Mouse (Mus musculus) lung, embryonic 16.5 days (tissue): ENCODE data around the gene Cd82. TPM values are rescaled to one million over a fixed set of nuclear protein-coding genes. Genes with fewer than 3 reads are reported as not detected.

Source experiments
- ATAC-seq: fragments of 200-750 bp; cut with Nextera tagmentation; 2 replicates; pipeline ENCODE4 v1.8.0; 2017; ENCODE audit warnings: low read depth, mild to moderate bottlenecking, moderate library complexity
- H3K27ac ChIP-seq: fragments of 300-500 bp; sonication (generic); 2 replicates; pipeline ENCODE4 v1.5.1; 2014; ENCODE audit warnings: mild to moderate bottlenecking, control low read depth, low read length
- H3K27me3 ChIP-seq: fragments of 300-500 bp; sonication (generic); 2 replicates; pipeline ENCODE4 v1.6.1; 2014; ENCODE audit warnings: low read depth, low read length, mixed read lengths; ENCODE audit not compliant: control insufficient read depth, insufficient read depth
- H3K36me3 ChIP-seq: fragments of 300-500 bp; sonication (generic); 2 replicates; pipeline ENCODE4 v1.6.1; 2014; ENCODE audit warnings: low read length; ENCODE audit not compliant: control insufficient read depth, insufficient read depth
- H3K4me1 ChIP-seq: fragments of 300-500 bp; sonication (generic); replicated peaks from 2 replicates; pipeline ENCODE4 v1.6.1; 2014; ENCODE audit warnings: low read length, mixed read lengths; ENCODE audit not compliant: control insufficient read depth, insufficient read depth
- H3K4me2 ChIP-seq: fragments of 300-500 bp; sonication (generic); 2 replicates; pipeline ENCODE4 v1.6.1; 2014; ENCODE audit warnings: low read depth, low read length, control low read depth
- H3K4me3 ChIP-seq: fragments of 300-500 bp; sonication (generic); 2 replicates; pipeline ENCODE4 v1.5.1; 2014; ENCODE audit warnings: mild to moderate bottlenecking, low read length, control low read depth
- H3K9ac ChIP-seq: fragments of 300-500 bp; sonication (generic); 2 replicates; pipeline ENCODE4 v1.6.1; 2014; ENCODE audit warnings: low read length, control low read depth
- H3K9me3 ChIP-seq: fragments of 300-500 bp; sonication (generic); 2 replicates; pipeline ENCODE4 v1.6.1; 2016; ENCODE audit warnings: low read length; ENCODE audit not compliant: control insufficient read depth
- WGBS: fragments of 180-500 bp; shearing (Covaris S2); extraction: QIAGEN DNeasy Blood & Tissue Kit; methylation state at CpG from one replicate; pipeline ENCODE4 v1.1.7; 2014; 5-methylcytosine and 5-hydroxymethylcytosine counted together
- polyA plus RNA-seq: library from polyadenylated mRNA; unstranded; fragments of >200 nt; fragmentation: Nextera tagmentation; extraction: Ambion mirVana; gene quantifications from 2 replicates; pipeline ENCODE4 v1.2.1, GENCODE M21; 2015

Cd82 gene
- polyA plus RNA-seq, 1 experiment from 2014 or later = 63.6 TPM

DNA sequence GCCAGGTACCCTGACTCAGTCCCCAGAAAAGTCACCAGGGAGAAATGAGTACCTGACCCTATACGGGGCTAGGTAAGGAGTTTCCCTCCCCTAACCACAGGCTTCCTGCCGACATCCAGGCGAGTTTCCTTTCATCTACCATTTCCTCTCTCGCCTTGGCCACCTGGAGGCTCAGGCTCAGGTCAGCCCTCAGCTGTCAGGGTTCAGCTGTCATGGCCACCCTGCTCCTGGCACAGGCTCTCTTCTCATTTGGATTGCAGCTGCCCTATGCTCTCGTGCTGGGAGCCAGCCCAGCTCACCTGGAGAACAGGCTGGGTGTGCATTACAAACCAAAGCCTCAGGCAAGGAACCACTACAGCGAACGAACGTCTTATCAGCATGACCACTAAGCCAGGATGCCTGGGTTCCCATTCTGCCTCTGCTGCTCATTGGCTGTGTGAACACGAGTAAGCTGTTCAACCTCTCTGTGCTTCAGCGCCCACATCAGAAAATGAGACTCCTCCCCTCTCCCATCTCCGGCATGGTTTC is 34.9 kb downstream of the Cd82 start:
- no peak overlapping the region for H3K4me2 ChIP-seq
- no peak for ATAC-seq
- 50% methylated on average over 11 of the region's 11 CpGs for WGBS
- no peaks in the 10 kb centered on the region for H3K27me3 ChIP-seq
- H3K9ac ChIP-seq = no peak overlapping the region
- no peak overlapping the region for H3K4me3 ChIP-seq
- no peak overlapping the region for H3K27ac ChIP-seq
- peaks cover 15% of the 10 kb centered on the region for H3K4me1 ChIP-seq
- H3K36me3 ChIP-seq = no peaks in the 10 kb centered on the region
- H3K9me3 ChIP-seq = no peaks in the 10 kb centered on the region

DNA sequence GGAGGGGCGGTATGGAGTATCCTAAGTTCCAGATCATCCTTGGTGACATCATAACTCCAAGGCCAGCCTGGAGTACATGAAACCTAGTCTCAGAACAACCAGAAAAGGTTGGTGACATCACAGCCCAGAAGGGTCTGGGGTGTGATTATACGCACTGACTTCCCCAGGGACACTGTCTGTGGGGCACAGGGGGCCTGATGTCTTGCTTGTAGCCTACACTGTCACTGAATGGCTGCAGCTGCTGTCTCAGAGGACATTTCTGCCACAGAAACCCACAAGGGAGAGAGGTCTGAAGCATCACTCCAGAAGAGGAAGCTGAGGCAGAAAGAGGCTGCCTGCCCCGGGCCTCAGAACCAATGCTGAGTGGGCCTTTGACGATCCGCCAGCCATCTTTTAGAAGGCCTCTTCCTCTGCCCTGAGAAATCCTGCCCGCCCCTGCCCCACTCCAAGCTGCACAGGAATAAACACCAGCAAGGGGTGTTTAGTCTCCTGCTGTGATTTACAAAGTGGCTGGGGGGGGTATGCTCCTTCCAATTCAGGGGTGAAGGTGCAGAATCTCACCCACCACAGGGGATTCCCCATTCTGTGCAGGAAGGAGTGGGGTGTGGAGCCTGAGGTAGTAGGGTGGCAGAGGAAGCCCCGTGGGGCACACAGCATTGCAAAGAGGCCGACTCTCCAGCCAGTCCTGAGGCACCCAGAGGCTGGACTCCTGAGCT is 35.8 kb downstream of the Cd82 start:
- Histone ChIP-seq H3K27me3 (no peaks in the 10 kb centered on the region), H3K4me2 (no peak overlapping the region), H3K4me1 (peaks cover 8% of the 10 kb centered on the region; the same call in 1 of the 2 replicates), H3K9ac (no peak overlapping the region), H3K9me3 (no peaks in the 10 kb centered on the region), H3K4me3 (no peak overlapping the region), H3K36me3 (no peaks in the 10 kb centered on the region), H3K27ac (no peak overlapping the region)
- ATAC-seq = no peak
- 54% methylated on average over 8 of the region's 8 CpGs for WGBS

DNA sequence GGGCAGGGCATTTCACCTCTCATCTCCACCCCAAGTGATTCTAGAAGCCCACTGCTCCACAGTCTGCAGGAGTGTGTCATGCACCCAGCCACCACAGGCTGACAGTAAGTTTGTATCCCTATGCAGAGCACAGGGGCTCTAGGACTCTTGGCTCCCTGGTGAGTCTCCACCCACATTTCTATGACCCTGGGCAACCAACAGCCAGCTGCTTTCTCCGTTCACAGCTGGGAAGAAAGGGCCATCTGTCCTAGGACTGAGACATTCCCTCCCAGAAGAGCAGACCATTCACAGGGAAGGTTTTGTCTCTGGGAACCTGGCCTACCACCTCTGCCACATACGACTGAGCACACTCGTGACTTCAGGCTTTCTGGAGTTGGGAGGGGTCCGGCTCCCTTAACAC is 37.1 kb downstream of the Cd82 start:
- Histone ChIP-seq H3K9me3 (no peaks in the 10 kb centered on the region), H3K27ac (no peak overlapping the region), H3K4me1 (peaks cover 4% of the 10 kb centered on the region; the same call in 1 of the 2 replicates), H3K4me3 (no peak overlapping the region), H3K27me3 (no peaks in the 10 kb centered on the region), H3K9ac (no peak overlapping the region), H3K36me3 (no peaks in the 10 kb centered on the region), H3K4me2 (no peak overlapping the region)
- 0 out of 2 replicates have a peak, but pooled peaks have one; percentile 11 for ATAC-seq
- WGBS = 53% methylated on average over 4 of the region's 4 CpGs

DNA sequence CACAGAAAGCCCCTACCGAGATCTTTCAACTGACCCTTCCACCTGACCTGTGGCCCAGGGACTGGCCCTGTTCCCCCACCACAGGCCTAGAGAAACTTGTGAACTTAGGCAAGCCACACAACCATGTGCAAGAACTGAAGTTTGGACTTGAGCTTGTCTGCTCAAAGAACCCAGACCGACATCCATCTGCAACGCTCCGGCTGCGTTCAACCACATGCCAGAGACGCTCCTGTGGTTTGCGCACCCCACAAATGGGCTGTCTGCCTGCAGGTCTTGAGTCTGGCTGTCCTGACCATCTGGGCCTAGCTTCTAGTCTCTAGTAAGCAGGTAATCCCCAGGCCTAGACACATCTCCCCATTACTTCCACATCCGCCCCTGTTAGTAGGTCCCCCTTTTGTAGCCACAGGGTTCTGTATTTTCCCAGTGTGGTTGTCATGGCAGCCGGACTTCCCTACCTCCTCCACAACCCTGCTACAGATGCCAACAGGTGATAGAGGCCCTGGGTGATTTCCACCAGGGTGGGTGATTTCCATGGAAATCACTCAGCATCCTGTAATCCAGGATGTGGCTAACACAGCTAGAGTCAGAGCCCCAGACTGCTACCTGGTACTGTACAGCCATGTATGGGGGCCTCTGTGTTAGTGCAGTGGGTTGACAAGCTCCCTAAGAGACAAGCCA is 38.5 kb downstream of the Cd82 start:
- Histone ChIP-seq H3K27me3 (no peaks in the 10 kb centered on the region), H3K4me1 (peaks cover 4% of the 10 kb centered on the region; the same call in 1 of the 2 replicates), H3K27ac (no peak overlapping the region), H3K4me2 (no peak overlapping the region), H3K9me3 (no peaks in the 10 kb centered on the region), H3K9ac (no peak overlapping the region), H3K4me3 (no peak overlapping the region), H3K36me3 (no peaks in the 10 kb centered on the region)
- 88% methylated on average over 9 of the region's 9 CpGs for WGBS
- no peak for ATAC-seq

DNA sequence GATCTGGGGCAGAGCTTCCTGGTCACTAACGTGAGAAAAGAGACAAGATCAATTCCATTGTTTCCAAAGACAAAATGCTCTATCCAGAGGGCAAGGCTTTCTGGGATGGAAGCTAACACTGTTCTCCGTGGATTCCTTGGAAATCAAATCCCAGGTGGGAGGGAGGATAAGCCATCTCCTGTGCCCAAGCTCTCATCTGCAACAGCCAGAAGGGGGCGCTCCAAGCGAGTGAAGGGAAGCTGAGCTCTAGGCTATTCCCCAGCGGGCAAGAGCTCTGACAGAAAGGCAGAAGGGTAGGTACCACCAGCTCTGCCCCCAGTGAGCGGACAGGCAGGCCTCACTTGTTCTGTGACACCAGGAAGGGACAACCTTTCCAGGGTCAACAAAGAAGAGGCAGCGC is 41.6 kb downstream of the Cd82 start:
- no peak overlapping the region for H3K4me3 ChIP-seq
- H3K36me3 ChIP-seq = no peaks in the 10 kb centered on the region
- 0 out of 2 replicates have a peak, but pooled peaks cover 4% of the 10 kb centered on the region for H3K4me1 ChIP-seq
- no peak overlapping the region for H3K27ac ChIP-seq
- 25% methylated on average over 7 of the region's 7 CpGs for WGBS
- no peak overlapping the region for H3K4me2 ChIP-seq
- no peaks in the 10 kb centered on the region for H3K27me3 ChIP-seq
- ATAC-seq = no peak
- H3K9ac ChIP-seq = no peak overlapping the region
- no peaks in the 10 kb centered on the region for H3K9me3 ChIP-seq

DNA sequence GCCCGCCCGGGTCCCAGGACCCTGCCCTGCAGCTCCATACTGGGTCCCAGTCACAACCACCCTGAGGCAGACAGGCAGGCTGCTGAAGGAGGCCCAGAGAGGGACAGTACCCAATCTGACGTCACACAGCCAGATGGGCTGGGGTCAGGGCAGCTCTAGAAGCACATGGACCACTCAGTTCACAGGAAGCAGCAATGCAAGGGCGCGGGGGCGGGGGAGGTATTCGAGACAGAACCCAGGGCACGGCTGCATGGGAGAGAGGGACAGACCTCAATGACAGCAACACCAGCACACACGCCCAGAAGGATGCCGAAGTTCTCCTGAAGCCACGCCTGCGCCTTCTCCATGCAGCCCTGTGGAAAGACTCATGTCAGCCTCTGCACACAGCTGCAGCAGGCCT is 43.0 kb downstream of the Cd82 start:
- Histone ChIP-seq H3K4me1 (no peaks in the 10 kb centered on the region), H3K4me2 (no peak overlapping the region), H3K27ac (no peak overlapping the region), H3K9ac (no peak overlapping the region), H3K36me3 (no peaks in the 10 kb centered on the region), H3K9me3 (no peaks in the 10 kb centered on the region), H3K27me3 (no peaks in the 10 kb centered on the region), H3K4me3 (no peak overlapping the region)
- WGBS = 75% methylated on average over 12 of the region's 12 CpGs
- no peak for ATAC-seq

DNA sequence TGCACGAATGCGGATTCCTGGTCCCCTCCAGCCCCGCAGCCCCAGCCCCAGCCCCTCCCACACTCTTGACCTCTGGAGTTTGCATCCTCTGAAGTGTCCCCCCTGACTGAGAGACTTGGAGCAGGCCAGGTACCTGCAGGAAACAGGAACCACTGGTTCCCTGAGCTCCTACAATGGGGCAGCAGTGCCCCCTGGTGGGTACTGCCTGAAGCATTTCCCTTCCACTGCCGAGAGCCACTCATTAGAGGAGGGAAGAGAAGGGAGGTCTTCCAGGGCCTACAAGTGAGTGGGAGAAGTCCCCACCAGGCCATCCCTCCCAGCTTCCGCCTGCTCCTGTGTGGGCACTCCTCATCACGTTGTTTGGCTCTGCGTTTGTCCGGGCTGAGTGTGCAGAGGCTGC is 44.5 kb downstream of the Cd82 start:
- Histone ChIP-seq H3K4me3 (no peak overlapping the region), H3K9me3 (no peaks in the 10 kb centered on the region), H3K36me3 (no peaks in the 10 kb centered on the region), H3K4me2 (no peak overlapping the region), H3K4me1 (no peaks in the 10 kb centered on the region), H3K27ac (no peak overlapping the region), H3K9ac (no peak overlapping the region), H3K27me3 (no peaks in the 10 kb centered on the region)
- ATAC-seq = peak; percentile 51
- WGBS = 10% methylated on average over 8 of the region's 8 CpGs

DNA sequence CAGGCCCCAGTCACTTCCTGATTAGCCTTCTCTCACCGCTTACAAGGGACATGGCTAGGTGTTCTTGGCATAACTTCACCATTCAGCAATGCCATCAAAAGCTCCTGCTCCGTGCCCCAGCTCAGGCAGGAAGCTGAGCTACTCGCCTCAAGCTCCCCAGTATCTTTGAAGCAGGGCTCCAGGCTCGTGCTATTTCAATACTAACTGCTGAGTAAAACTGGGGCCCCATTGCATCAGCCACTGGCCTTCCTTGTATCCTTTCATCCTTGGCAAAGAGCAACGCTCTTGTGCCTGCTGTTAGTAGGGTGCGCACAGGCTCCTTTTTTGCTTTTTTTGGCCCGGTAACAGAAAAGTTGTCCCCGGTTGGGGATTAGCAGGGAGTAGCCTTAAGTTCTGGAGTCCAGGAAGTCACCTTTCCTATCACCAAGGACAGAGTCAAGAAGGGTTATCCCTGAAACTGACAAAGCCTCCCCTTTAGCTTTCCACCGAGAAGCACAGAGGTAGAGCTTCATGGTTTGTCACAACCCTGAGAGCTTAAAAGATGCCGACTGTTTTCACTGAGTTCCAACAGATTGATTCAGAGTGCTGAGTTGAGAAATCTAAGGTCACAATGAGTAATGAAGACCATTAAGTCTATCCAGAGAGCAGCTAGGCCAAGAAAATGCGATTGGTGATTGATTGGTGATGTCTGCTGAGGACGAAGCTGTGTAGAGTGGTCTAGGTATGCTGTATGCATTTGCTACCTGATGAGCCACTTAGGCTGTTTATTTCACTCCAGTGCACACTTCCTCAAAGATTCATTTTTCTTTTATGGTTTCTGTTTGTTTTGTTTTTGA is 45.8 kb downstream of the Cd82 start:
- H3K36me3 ChIP-seq = no peaks in the 10 kb centered on the region
- H3K27me3 ChIP-seq = no peaks in the 10 kb centered on the region
- H3K4me2 ChIP-seq = no peak overlapping the region
- H3K9me3 ChIP-seq = no peaks in the 10 kb centered on the region
- 69% methylated on average over 12 of the region's 12 CpGs for WGBS
- no peak overlapping the region for H3K9ac ChIP-seq
- no peak overlapping the region for H3K27ac ChIP-seq
- H3K4me3 ChIP-seq = no peak overlapping the region
- ATAC-seq = no peak
- no peaks in the 10 kb centered on the region for H3K4me1 ChIP-seq

DNA sequence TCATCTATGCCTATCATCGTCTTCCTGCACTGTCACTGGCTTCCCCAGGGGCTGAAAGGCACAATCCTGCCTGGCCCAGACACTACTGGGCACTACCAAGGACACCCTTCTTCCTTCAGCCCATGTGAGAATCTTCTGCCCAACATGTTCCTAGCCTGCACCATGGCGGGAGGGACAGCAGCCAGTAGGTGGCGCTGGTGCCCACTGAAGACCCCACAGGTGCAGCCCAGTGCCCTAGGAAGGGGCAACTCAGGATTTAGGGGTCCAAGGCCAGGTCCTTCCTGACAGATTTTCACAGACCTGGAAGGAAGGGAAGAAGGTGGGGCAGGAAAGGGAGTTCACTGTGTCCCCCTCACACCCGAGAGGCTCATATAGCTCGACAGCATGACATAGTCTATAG is 47.7 kb downstream of the Cd82 start:
- Histone ChIP-seq H3K4me1 (no peaks in the 10 kb centered on the region), H3K4me3 (no peak overlapping the region), H3K9me3 (no peaks in the 10 kb centered on the region), H3K36me3 (no peaks in the 10 kb centered on the region), H3K4me2 (no peak overlapping the region), H3K27ac (no peak overlapping the region), H3K9ac (no peak overlapping the region), H3K27me3 (no peaks in the 10 kb centered on the region)
- no peak for ATAC-seq
- 44% methylated on average over 5 of the region's 5 CpGs for WGBS
